29 mouse cellular contexts compared by ENCODE assay signal in the genomic region with DNA sequence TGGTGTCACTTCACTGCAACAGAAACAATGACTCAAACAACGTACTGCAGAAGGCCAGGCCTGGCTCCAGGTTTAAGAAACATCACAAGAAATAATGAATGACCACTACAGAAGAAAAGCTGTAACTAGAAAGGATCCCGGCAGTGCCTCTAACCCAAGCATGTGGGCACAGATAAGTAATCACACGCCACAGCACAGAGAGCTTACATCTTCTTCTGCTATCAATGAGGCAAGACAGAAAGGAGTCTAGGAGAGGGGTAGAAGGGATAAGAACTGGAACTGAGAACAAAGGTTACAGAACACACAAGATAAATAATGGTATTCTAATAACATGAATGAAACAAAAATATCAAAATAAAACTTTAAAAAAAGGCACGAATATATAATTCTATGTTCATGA. TPM values are rescaled to one million over a fixed set of nuclear protein-coding genes. Genes with fewer than 3 reads are reported as not detected.
DNase-seq lines count a peak whose midpoint lies in the region; ATAC-seq and TF ChIP-seq lines count a peak whose summit lies in the region.
"Had no signal": no experiment of that assay in that cellular context is flagged by ENCODE, and none has a peak within 500 bp of the region (broad histone marks: within the 10 kb centered on the region; RNA-seq: fewer than 3 reads in every experiment).

No protein-coding gene starts in this region.

- peaks cover 8 to 14% of the 10 kb centered on the region in 2 experiments for H3K4me1 ChIP-seq in MEL (ENCODE audit: control insufficient read depth in 1 of 2, insufficient read depth in 2 of 2, low read length in 2 of 2)
- peaks cover 34% of the 10 kb centered on the region for H3K4me1 ChIP-seq in liver, embryonic 12.5 days
- H3K4me1 ChIP-seq in liver, embryonic 16.5 days (ENCODE audit: control insufficient read depth, low read depth, low read length): peaks cover 13% of the 10 kb centered on the region
- no peaks in the 10 kb centered on the region for H3K4me1 ChIP-seq in hindbrain, postnatal 0 days (ENCODE audit: insufficient read depth, low read length)
- no peaks in the 10 kb centered on the region for H3K4me1 ChIP-seq in kidney, embryonic 14.5 days (ENCODE audit: control insufficient read depth, insufficient read depth, low read length)
- H3K4me1 ChIP-seq: embryonic facial prominence, embryonic 15.5 days; forebrain, embryonic 12.5 days; heart, embryonic 13.5 days; hindbrain, embryonic 12.5 days had no signal

- H3K9me3 ChIP-seq in MEL (replicated peaks; ENCODE audit: insufficient read depth, low read length): no peaks in the 10 kb centered on the region
- no peaks in the 10 kb centered on the region for H3K9me3 ChIP-seq in liver, embryonic 12.5 days (replicated peaks)
- no peaks in the 10 kb centered on the region for H3K9me3 ChIP-seq in liver, embryonic 16.5 days (replicated peaks; ENCODE audit: control insufficient read depth, low read length)
- no peaks in the 10 kb centered on the region for H3K9me3 ChIP-seq in hindbrain, postnatal 0 days (ENCODE audit: low read length)
- no peaks in the 10 kb centered on the region for H3K9me3 ChIP-seq in kidney, embryonic 14.5 days (ENCODE audit: control insufficient read depth, low read length)
- H3K9me3 ChIP-seq: embryonic facial prominence, embryonic 15.5 days; forebrain, embryonic 12.5 days; G1E; heart, embryonic 13.5 days; hindbrain, embryonic 12.5 days had no signal

- TF ChIP-seq CTCF in MEL (IDR thresholded peaks at IDR 0.05 in 2 of 3, conservative IDR thresholded peaks at IDR 0.05 in 1 of 3; ENCODE audit: control insufficient read depth in 1 of 3, insufficient read depth in 1 of 3, low read depth in 2 of 3, low read length in 3 of 3, poor library complexity in 1 of 3, severe bottlenecking in 1 of 3): no peak
- no peak for TF ChIP-seq CTCF in hindbrain, postnatal 0 days (IDR thresholded peaks at IDR 0.05; ENCODE audit: low read depth)

- peaks cover 19 to 20% of the 10 kb centered on the region in 2 experiments for H3K36me3 ChIP-seq in MEL (ENCODE audit: control insufficient read depth in 1 of 2, insufficient read depth in 2 of 2, low read length in 2 of 2)
- peaks cover 46% of the 10 kb centered on the region for H3K36me3 ChIP-seq in liver, embryonic 12.5 days
- H3K36me3 ChIP-seq in liver, embryonic 16.5 days (ENCODE audit: control insufficient read depth, insufficient read depth): no peaks in the 10 kb centered on the region; the same call in 1 of the 2 replicates
- H3K36me3 ChIP-seq in hindbrain, postnatal 0 days (ENCODE audit: insufficient read depth, low read length): no peaks in the 10 kb centered on the region; the same call in 1 of the 2 replicates
- peaks cover 21% of the 10 kb centered on the region; the same call in 1 of the 2 replicates for H3K36me3 ChIP-seq in kidney, embryonic 14.5 days (ENCODE audit: control insufficient read depth, insufficient read depth, low read length)

- DNase-seq in MEL (ENCODE audit: low read depth, low spot score): peak; percentile 37
- DNase-seq in right cerebral cortex, postnatal 4 days: no peak
- DNase-seq in hindbrain, postnatal 0 days (ENCODE audit: low spot score): no peak
- DNase-seq in ovary, postnatal 10 days (ENCODE audit: low spot score): no peak
- DNase-seq: adrenal gland, postnatal 10 days; B cell, adult 2 months; cerebellum, adult 18-20 months; cerebellum, adult 9-11 months; cerebellum, postnatal 36 days; forebrain, postnatal 0 days; gastrocnemius, adult 2 months; gastrocnemius, postnatal 25 days; heart, postnatal 36 days had no signal

- ATAC-seq in erythroblast, adult 5-6 weeks (replicated peaks; ENCODE audit: low FRiP score, poor library complexity, severe bottlenecking): 0 out of 2 replicates have a peak, but pooled peaks have one; percentile 57
- peak; percentile 97 for ATAC-seq in liver, embryonic 12.5 days
- ATAC-seq in liver, embryonic 16.5 days (ENCODE audit: low read depth): peak; percentile 92
- ATAC-seq in hindbrain, postnatal 0 days: no peak
- no peak for ATAC-seq in kidney, embryonic 14.5 days (ENCODE audit: low FRiP score, low TSS enrichment)
- ATAC-seq: CD4-positive, CD25-positive, alpha-beta regulatory T cell, adult 4 months; forebrain, postnatal 0 days; hindbrain, embryonic 16.5 days had no signal

- no peak overlapping the region for H3K4me3 ChIP-seq in MEL (ENCODE audit: control insufficient read depth in 1 of 2, insufficient read depth in 1 of 2, low read depth in 2 of 2, low read length in 2 of 2)
- no peak overlapping the region for H3K4me3 ChIP-seq in liver, embryonic 12.5 days
- no peak overlapping the region for H3K4me3 ChIP-seq in liver, embryonic 16.5 days (ENCODE audit: low read depth, low read length)
- H3K4me3 ChIP-seq in hindbrain, postnatal 0 days (ENCODE audit: low read length): no peak overlapping the region
- no peak overlapping the region for H3K4me3 ChIP-seq in kidney, embryonic 14.5 days (ENCODE audit: low read length)
- H3K4me3 ChIP-seq: embryonic facial prominence, embryonic 15.5 days; forebrain, embryonic 12.5 days; gastrocnemius, adult 2 months; heart, embryonic 13.5 days; hindbrain, embryonic 12.5 days had no signal

- peaks cover 7% of the 10 kb centered on the region for H3K79me2 ChIP-seq in MEL (ENCODE audit: control insufficient read depth, insufficient read depth, low read length, poor library complexity)

- peak overlapping the region; percentile 32 for H3K4me2 ChIP-seq in liver, embryonic 12.5 days
- peak overlapping the region; percentile 24 for H3K4me2 ChIP-seq in liver, embryonic 16.5 days (ENCODE audit: low read depth, low read length)
- no peak overlapping the region for H3K4me2 ChIP-seq in hindbrain, postnatal 0 days (ENCODE audit: low read depth, low read length)
- H3K4me2 ChIP-seq in kidney, embryonic 14.5 days (replicated peaks; ENCODE audit: low read depth, low read length): no peak overlapping the region
- H3K4me2 ChIP-seq: embryonic facial prominence, embryonic 15.5 days; forebrain, embryonic 12.5 days; heart, embryonic 13.5 days; hindbrain, embryonic 12.5 days had no signal

- H3K27me3 ChIP-seq in MEL (ENCODE audit: control insufficient read depth in 1 of 2, insufficient read depth in 2 of 2, low read length in 2 of 2): no peaks in the 10 kb centered on the region
- no peaks in the 10 kb centered on the region for H3K27me3 ChIP-seq in liver, embryonic 12.5 days (replicated peaks)
- no peaks in the 10 kb centered on the region for H3K27me3 ChIP-seq in liver, embryonic 16.5 days (ENCODE audit: control insufficient read depth, insufficient read depth, low read depth, low read length)
- H3K27me3 ChIP-seq in hindbrain, postnatal 0 days (ENCODE audit: insufficient read depth, low read length): no peaks in the 10 kb centered on the region
- H3K27me3 ChIP-seq in kidney, embryonic 14.5 days (ENCODE audit: control insufficient read depth, insufficient read depth, low read length): no peaks in the 10 kb centered on the region
- H3K27me3 ChIP-seq: embryonic facial prominence, embryonic 15.5 days; forebrain, embryonic 12.5 days; heart, embryonic 13.5 days; hindbrain, embryonic 12.5 days had no signal

- 32% methylated on average over 4 of the region's 4 CpGs for WGBS in liver, embryonic 12.5 days (ENCODE audit: insufficient replicate concordance)
- 32% methylated on average over 4 of the region's 4 CpGs for WGBS in liver, embryonic 16.5 days (ENCODE audit: insufficient replicate concordance)
- whole genome bisulfite sequencing in hindbrain, postnatal 0 days: 91% methylated on average over 4 of the region's 4 CpGs
- whole genome bisulfite sequencing in kidney, embryonic 14.5 days: 90% methylated on average over 4 of the region's 4 CpGs

- TF ChIP-seq EP300 in MEL (IDR thresholded peaks at IDR 0.05; ENCODE audit: low read depth in 1 of 2, low read length in 2 of 2): peak; percentile 68 to 74; a peak in 3 of 4 replicates

- no peak for TF ChIP-seq POLR2A in MEL (IDR thresholded peaks at IDR 0.05; ENCODE audit: control insufficient read depth in 1 of 2, insufficient read depth in 1 of 2, low read depth in 1 of 2, low read length in 2 of 2, poor library complexity in 1 of 2)

- no peak overlapping the region for H3K9ac ChIP-seq in MEL (ENCODE audit: control insufficient read depth, low read depth, low read length, poor library complexity, severe bottlenecking)
- H3K9ac ChIP-seq in liver, embryonic 12.5 days: 0 out of 2 replicates have a peak overlapping the region, but pooled peaks have one; percentile 23
- H3K9ac ChIP-seq in liver, embryonic 16.5 days (ENCODE audit: low read depth, low read length): no peak overlapping the region; the same call in 1 of the 2 replicates
- no peak overlapping the region for H3K9ac ChIP-seq in hindbrain, postnatal 0 days (replicated peaks; ENCODE audit: low read length)
- no peak overlapping the region for H3K9ac ChIP-seq in kidney, embryonic 14.5 days (ENCODE audit: low read depth, low read length)
- H3K9ac ChIP-seq: embryonic facial prominence, embryonic 15.5 days; forebrain, embryonic 12.5 days; forebrain, postnatal 0 days; heart, embryonic 13.5 days; hindbrain, embryonic 12.5 days had no signal

- TF ChIP-seq RAD21 in MEL (IDR thresholded peaks at IDR 0.05; ENCODE audit: low read depth, low read length): no peak

- H3K27ac ChIP-seq in MEL (ENCODE audit: control insufficient read depth, low read depth, low read length): no peak overlapping the region
- peak overlapping the region; percentile 61 for H3K27ac ChIP-seq in liver, embryonic 12.5 days
- peak overlapping the region; percentile 57 for H3K27ac ChIP-seq in liver, embryonic 16.5 days (ENCODE audit: low read length)
- H3K27ac ChIP-seq in hindbrain, postnatal 0 days: no peak overlapping the region
- H3K27ac ChIP-seq in kidney, embryonic 14.5 days (ENCODE audit: low read depth, low read length): no peak overlapping the region
- H3K27ac ChIP-seq: embryonic facial prominence, embryonic 15.5 days; forebrain, embryonic 12.5 days; gastrocnemius, adult 2 months; heart, embryonic 13.5 days; hindbrain, embryonic 12.5 days had no signal

RNA-seq across cellular contexts. Expression of a gene that starts 32.2 kb away (rescaled TPM):
- 32.5 and 34.4 TPM in 2 replicates for total RNA-seq in MEL (2012; rRNA removed)
- 10 to 100 TPM; 23.4 to 72.3 TPM for polyA plus RNA-seq in MEL (2012; ENCODE audit: insufficient read depth in 1 of 2, insufficient read length in 2 of 2, low read depth in 1 of 2, low replicate concordance in 2 of 2, missing spikeins in 1 of 2)
- 48.7 and 51.7 TPM in 2 replicates for total RNA-seq in erythroblast, adult 5-6 weeks (2015; ENCODE audit: low replicate concordance)
- 62.7 and 68.0 TPM in 2 replicates for total RNA-seq in erythroblast, adult 5-6 weeks (2017; ENCODE audit: low replicate concordance)
- 23.2 and 26.3 TPM in 2 replicates for polyA plus RNA-seq in liver, embryonic 12.5 days (2016; fragmentation: Nextera tagmentation; extraction: Ambion mirVana)
- 15.0 and 15.8 TPM in 2 replicates for polyA plus RNA-seq in liver, embryonic 16.5 days (2015; fragmentation: Nextera tagmentation; extraction: Ambion mirVana)
- total RNA-seq in hindbrain, postnatal 0 days (2014; rRNA removed): 67.7 and 74.4 TPM in 2 replicates
- 65.9 and 66.8 TPM in 2 replicates for polyA plus RNA-seq in hindbrain, postnatal 0 days (2015; fragmentation: Nextera tagmentation; extraction: Ambion mirVana)
- polyA plus RNA-seq in kidney, embryonic 14.5 days (2014; fragmentation: Nextera tagmentation; extraction: Ambion mirVana): 107 TPM in 2 replicates

RNA-seq across cellular contexts. Expression of a gene that starts 56.0 kb away (rescaled TPM):
- not detected in 2 replicates for total RNA-seq in MEL (2012; rRNA removed)
- not detected for polyA plus RNA-seq in MEL (2012; ENCODE audit: insufficient read depth in 1 of 2, insufficient read length in 2 of 2, low read depth in 1 of 2, low replicate concordance in 2 of 2, missing spikeins in 1 of 2)
- not detected in 2 replicates for total RNA-seq in erythroblast, adult 5-6 weeks (2015; ENCODE audit: low replicate concordance)
- total RNA-seq in erythroblast, adult 5-6 weeks (2017; ENCODE audit: low replicate concordance): not detected in 2 replicates
- polyA plus RNA-seq in liver, embryonic 12.5 days (2016; fragmentation: Nextera tagmentation; extraction: Ambion mirVana): not detected in 2 replicates
- not detected in 2 replicates for polyA plus RNA-seq in liver, embryonic 16.5 days (2015; fragmentation: Nextera tagmentation; extraction: Ambion mirVana)
- not detected in 2 replicates for total RNA-seq in hindbrain, postnatal 0 days (2014; rRNA removed)
- not detected in 2 replicates for polyA plus RNA-seq in hindbrain, postnatal 0 days (2015; fragmentation: Nextera tagmentation; extraction: Ambion mirVana)
- polyA plus RNA-seq in kidney, embryonic 14.5 days (2014; fragmentation: Nextera tagmentation; extraction: Ambion mirVana): not detected in 2 replicates
- total RNA-seq: adrenal gland, postnatal 10 days; adrenal gland, postnatal 4 days; forebrain, postnatal 0 days; G1E; gastrocnemius, adult 2 months; gastrocnemius, postnatal 25 days; granulocyte monocyte progenitor cell, adult 5-6 weeks; heart, postnatal 36 days had no signal
- polyA plus RNA-seq: brain, embryonic 14.5 days; CD4-positive, CD25-positive, alpha-beta regulatory T cell, adult 4 months; embryonic facial prominence, embryonic 11.5 days; embryonic facial prominence, embryonic 15.5 days; forebrain, embryonic 12.5 days; forebrain, postnatal 0 days; G1E; heart, embryonic 13.5 days; heart, postnatal 0 days; hindbrain, embryonic 12.5 days; hindbrain, embryonic 16.5 days had no signal

Comparison
In these comparisons a context has a peak if more than half of its experiments do, and no peak if none do; other contexts are left out.
1. H3K27ac ChIP-seq: peak in liver, embryonic 12.5 days (single experiment) and liver, embryonic 16.5 days (single experiment); none in MEL (single experiment), hindbrain, postnatal 0 days (single experiment) and kidney, embryonic 14.5 days (single experiment).
2. ATAC-seq: peak in erythroblast, adult 5-6 weeks (single experiment), liver, embryonic 12.5 days (single experiment) and liver, embryonic 16.5 days (single experiment); none in hindbrain, postnatal 0 days (single experiment) and kidney, embryonic 14.5 days (single experiment).
3. H3K4me2 ChIP-seq: peak in liver, embryonic 12.5 days (single experiment) and liver, embryonic 16.5 days (single experiment); none in hindbrain, postnatal 0 days (single experiment) and kidney, embryonic 14.5 days (single experiment).